Mouse (Mus musculus): ENCODE data around the gene Zdhhc5. TPM values are rescaled to one million over a fixed set of nuclear protein-coding genes. Genes with fewer than 3 reads are reported as not detected.
"Not testable (repeated sequence)": the region's sequence is repeated elsewhere in the genome, so short reads cannot be mapped to it uniquely, and the experiment has no call there.

The Zdhhc5 gene
- polyA plus RNA-seq, 1 experiment: 76.6 TPM

- peak; percentile 64; the same call in 1 of the 2 replicates for TF ChIP-seq POLR2A (IDR thresholded peaks at IDR 0.05; ENCODE audit: low read depth, low read length)
- no peak for TF ChIP-seq CTCF (IDR thresholded peaks at IDR 0.05; ENCODE audit: borderline replicate concordance, insufficient read depth, low read length)
- H3K27ac ChIP-seq (ENCODE audit: insufficient read depth, low read length): no peak within 1 kb of the TSS
- H3K4me3 ChIP-seq (ENCODE audit: insufficient read depth, low read length): peak within 1 kb of the TSS; percentile 100
- peaks cover 5% of the 10 kb centered on the region; the same call in 1 of the 2 replicates for H3K4me1 ChIP-seq (ENCODE audit: control insufficient read depth, insufficient read depth, low read length)
These were observed 36.8 kb downstream of the Zdhhc5 start, which contains the start of the genes Gm28635 and Med19 for GRCm38 (mm10) chr2:84677968-84678880. TSS of gene Gm28635 (minus strand) at chr2:84678041. TSS of gene Med19 (plus strand) at chr2:84678402.

GRCm38 (mm10) chr2:84677270-84677967 is 37.6 kb downstream of the Zdhhc5 start:
- TF ChIP-seq CTCF (IDR thresholded peaks at IDR 0.05; ENCODE audit: borderline replicate concordance, insufficient read depth, low read length) (peak; percentile 52; the same call in 1 of the 2 replicates), POLR2A (IDR thresholded peaks at IDR 0.05; ENCODE audit: low read depth, low read length) (no peak)
- H3K27ac ChIP-seq (ENCODE audit: insufficient read depth, low read length): no peak overlapping the region
- peaks cover 5% of the 10 kb centered on the region; the same call in 1 of the 2 replicates for H3K4me1 ChIP-seq (ENCODE audit: control insufficient read depth, insufficient read depth, low read length)
- H3K4me3 ChIP-seq (ENCODE audit: insufficient read depth, low read length): peak overlapping the region; percentile 81

GRCm38 (mm10) chr2:84671535-84671934 is 43.4 kb downstream of the Zdhhc5 start:
- not testable (repeated sequence) for H3K4me3 ChIP-seq (ENCODE audit: insufficient read depth, low read length)

GRCm38 (mm10) chr2:84670569-84670933 is 44.4 kb downstream of the Zdhhc5 start, which contains the start of gene Selenoh:
TSS of gene Selenoh (minus strand) at chr2:84670770.
- TF ChIP-seq POLR2A (IDR thresholded peaks at IDR 0.05; ENCODE audit: low read depth, low read length) (peak; percentile 63), CTCF (IDR thresholded peaks at IDR 0.05; ENCODE audit: borderline replicate concordance, insufficient read depth, low read length) (no peak)
- peak within 1 kb of the TSS; percentile 69 for H3K27ac ChIP-seq (ENCODE audit: insufficient read depth, low read length)

More at GRCm38 (mm10) chr2:84671535-84671934, 43.4 kb downstream of the Zdhhc5 start:
- not testable (repeated sequence) for H3K27ac ChIP-seq (ENCODE audit: insufficient read depth, low read length); H3K4me1 ChIP-seq (ENCODE audit: control insufficient read depth, insufficient read depth, low read length)

GRCm38 (mm10) chr2:84669828-84670568 is 45.0 kb downstream of the Zdhhc5 start:
- Histone ChIP-seq H3K4me1 (ENCODE audit: control insufficient read depth, insufficient read depth, low read length) (peaks cover 3% of the 10 kb centered on the region), H3K27ac (ENCODE audit: insufficient read depth, low read length) (no peak overlapping the region), H3K4me3 (ENCODE audit: insufficient read depth, low read length) (peak overlapping the region; percentile 89)
- no peak for TF ChIP-seq CTCF (IDR thresholded peaks at IDR 0.05; ENCODE audit: borderline replicate concordance, insufficient read depth, low read length)

More at GRCm38 (mm10) chr2:84670569-84670933, 44.4 kb downstream of the Zdhhc5 start, which contains the start of gene Selenoh:
- Histone ChIP-seq H3K4me3 (ENCODE audit: insufficient read depth, low read length) (peak within 1 kb of the TSS; percentile 89), H3K4me1 (ENCODE audit: control insufficient read depth, insufficient read depth, low read length) (peaks cover 3% of the 10 kb centered on the region)

- no peak overlapping the region for H3K27ac ChIP-seq (ENCODE audit: insufficient read depth, low read length)
These were observed 48.9 kb downstream of the Zdhhc5 start for GRCm38 (mm10) chr2:84666081-84666480.

GRCm38 (mm10) chr2:84662866-84663265 is 52.1 kb downstream of the Zdhhc5 start:
- TF ChIP-seq CTCF (IDR thresholded peaks at IDR 0.05; ENCODE audit: borderline replicate concordance, insufficient read depth, low read length) (no peak), POLR2A (IDR thresholded peaks at IDR 0.05; ENCODE audit: low read depth, low read length) (no peak)
- H3K4me3 ChIP-seq (ENCODE audit: insufficient read depth, low read length): no peak overlapping the region
- no peaks in the 10 kb centered on the region for H3K4me1 ChIP-seq (ENCODE audit: control insufficient read depth, insufficient read depth, low read length)
- no peak overlapping the region for H3K27ac ChIP-seq (ENCODE audit: insufficient read depth, low read length)

More at GRCm38 (mm10) chr2:84666081-84666480, 48.9 kb downstream of the Zdhhc5 start:
- TF ChIP-seq CTCF (IDR thresholded peaks at IDR 0.05; ENCODE audit: borderline replicate concordance, insufficient read depth, low read length): no peak
- no peak for TF ChIP-seq POLR2A (IDR thresholded peaks at IDR 0.05; ENCODE audit: low read depth, low read length)
- peaks cover 3% of the 10 kb centered on the region for H3K4me1 ChIP-seq (ENCODE audit: control insufficient read depth, insufficient read depth, low read length)
- no peak overlapping the region for H3K4me3 ChIP-seq (ENCODE audit: insufficient read depth, low read length)

- TF ChIP-seq CTCF (IDR thresholded peaks at IDR 0.05; ENCODE audit: borderline replicate concordance, insufficient read depth, low read length): no peak
- TF ChIP-seq POLR2A (IDR thresholded peaks at IDR 0.05; ENCODE audit: low read depth, low read length): no peak
These were observed 54.7 kb downstream of the Zdhhc5 start for GRCm38 (mm10) chr2:84660253-84660652.

GRCm38 (mm10) chr2:84658806-84659205 is 56.2 kb downstream of the Zdhhc5 start, which contains the start of gene Btbd18:
TSS of gene Btbd18 (plus strand) at chr2:84659079.
- Histone ChIP-seq H3K4me1 (ENCODE audit: control insufficient read depth, insufficient read depth, low read length) (no peaks in the 10 kb centered on the region), H3K27ac (ENCODE audit: insufficient read depth, low read length) (no peak within 1 kb of the TSS), H3K4me3 (ENCODE audit: insufficient read depth, low read length) (no peak within 1 kb of the TSS)
- no peak for TF ChIP-seq CTCF (IDR thresholded peaks at IDR 0.05; ENCODE audit: borderline replicate concordance, insufficient read depth, low read length)
- no peak for TF ChIP-seq POLR2A (IDR thresholded peaks at IDR 0.05; ENCODE audit: low read depth, low read length)

More at GRCm38 (mm10) chr2:84660253-84660652, 54.7 kb downstream of the Zdhhc5 start:
- Histone ChIP-seq H3K4me3 (ENCODE audit: insufficient read depth, low read length) (no peak overlapping the region), H3K4me1 (ENCODE audit: control insufficient read depth, insufficient read depth, low read length) (no peaks in the 10 kb centered on the region), H3K27ac (ENCODE audit: insufficient read depth, low read length) (no peak overlapping the region)
